Mouse (Mus musculus) MEL (cell line): Measurements from ENCODE around the gene Trio.

Experiments
- CTCF ChIP-seq, 3 experiments: IDR thresholded peaks in 2 of 3; conservative IDR thresholded peaks in 1 of 3; 2 replicates each; pipeline ENCODE4 v1.5.1; 2011 to 2012; ENCODE audit warnings: low read length in 3 of 3, low read depth in 2 of 3, mild to moderate bottlenecking in 2 of 3, improper control_type of control experiment in 1 of 3, inconsistent platforms in 1 of 3, mixed read lengths in 1 of 3, moderate library complexity in 1 of 3; ENCODE audit not compliant: control insufficient read depth in 1 of 3, insufficient read depth in 1 of 3, poor library complexity in 1 of 3, severe bottlenecking in 1 of 3
- EP300 ChIP-seq, 2 experiments: IDR thresholded peaks; 2 replicates each; pipeline ENCODE4 v1.6.1; 2011; ENCODE audit warnings: improper control_type of control experiment in 2 of 2, low read length in 2 of 2, low read depth in 1 of 2, mild to moderate bottlenecking in 1 of 2
- MAFK ChIP-seq: IDR thresholded peaks from 2 replicates; pipeline ENCODE4 v1.6.1; 2011; ENCODE audit warnings: low read depth, mild to moderate bottlenecking, low read length, improper control_type of control experiment, borderline replicate concordance
- MAX ChIP-seq: IDR thresholded peaks from 2 replicates; pipeline ENCODE4 v1.6.1; 2011; ENCODE audit warnings: low read length, improper control_type of control experiment
- MAZ ChIP-seq: IDR thresholded peaks from 2 replicates; pipeline ENCODE4 v1.6.1; 2012; ENCODE audit warnings: low read depth, mild to moderate bottlenecking, inconsistent platforms, low read length, improper control_type of control experiment
- NRF1 ChIP-seq: IDR thresholded peaks from 2 replicates; pipeline ENCODE4 v1.6.1; 2014; ENCODE audit warnings: low read depth, mild to moderate bottlenecking, inconsistent platforms, low read length, improper control_type of control experiment, moderate library complexity; ENCODE audit not compliant: poor library complexity, insufficient read depth, severe bottlenecking
- POLR2A ChIP-seq, 2 experiments: IDR thresholded peaks; 2 replicates each; pipeline ENCODE4 v1.6.1; 2011 to 2012; ENCODE audit warnings: low read length in 2 of 2, mild to moderate bottlenecking in 2 of 2, control low read depth in 1 of 2, improper control_type of control experiment in 1 of 2, low read depth in 1 of 2, moderate library complexity in 1 of 2; ENCODE audit not compliant: control insufficient read depth in 1 of 2, insufficient read depth in 1 of 2, poor library complexity in 1 of 2
- POLR2AphosphoS5 ChIP-seq: IDR thresholded peaks from 2 replicates; pipeline ENCODE4 v1.6.1; 2012; ENCODE audit warnings: low read depth, borderline replicate concordance, mild to moderate bottlenecking, inconsistent platforms, low read length, moderate library complexity, mixed read lengths

DNA sequence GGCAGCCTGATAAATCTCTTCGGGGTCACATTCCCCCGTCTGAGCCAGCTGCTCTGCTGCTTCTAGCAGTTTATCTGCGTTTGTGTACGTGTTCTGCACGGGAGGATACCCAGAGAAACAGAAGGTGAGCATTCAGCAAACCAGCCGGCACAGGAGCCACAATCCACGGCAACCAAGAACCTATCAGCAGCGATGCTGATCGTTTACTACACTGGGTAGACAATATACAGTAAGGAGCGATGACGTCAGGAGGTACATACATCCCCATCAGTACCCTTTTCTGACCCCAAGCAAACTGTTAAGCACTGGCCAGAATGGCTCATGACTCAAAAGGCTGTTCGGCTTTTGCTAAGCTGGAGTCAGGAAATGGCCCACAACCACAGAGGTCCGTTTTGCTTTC, 154.4 kb downstream of the Trio start:
- TF ChIP-seq MAX, result 0 out of 2 replicates have a peak, but pooled peaks have one; percentile 24
- no peak for TF ChIP-seq NRF1
- TF ChIP-seq CTCF (IDR thresholded peaks at IDR 0.05 in 2 of 3, conservative IDR thresholded peaks at IDR 0.05 in 1 of 3; ENCODE audit: control insufficient read depth in 1 of 3, insufficient read depth in 1 of 3, low read depth in 2 of 3, low read length in 3 of 3, poor library complexity in 1 of 3, severe bottlenecking in 1 of 3), result no peak
- no peak for TF ChIP-seq POLR2A (IDR thresholded peaks at IDR 0.05; ENCODE audit: control insufficient read depth in 1 of 2, insufficient read depth in 1 of 2, low read depth in 1 of 2, low read length in 2 of 2, poor library complexity in 1 of 2)
- no peak for TF ChIP-seq POLR2AphosphoS5
- TF ChIP-seq EP300 (IDR thresholded peaks at IDR 0.05; ENCODE audit: low read depth in 1 of 2, low read length in 2 of 2), result 0 out of 4 replicates have a peak, but pooled peaks of 1 of the 2 experiments have one; percentile 9
- no peak for TF ChIP-seq MAZ
- TF ChIP-seq MAFK, result no peak
